Mouse (Mus musculus): Measurements from ENCODE around the gene Vamp2.

Vamp2 gene

GRCm38 (mm10) chr11:69133923-69134621, 45.8 kb downstream of the Vamp2 start:
- DNase-seq (ENCODE audit: low spot score) = peak; percentile 55

- DNase-seq (ENCODE audit: low spot score) = no peak
Measured at GRCm38 (mm10) chr11:69134622-69134968, 46.3 kb downstream of the Vamp2 start.

- DNase-seq (ENCODE audit: low spot score) = no peak
Measured at GRCm38 (mm10) chr11:69135361-69135760, 47.1 kb downstream of the Vamp2 start.

All from lung, postnatal 25 days (tissue).